Mouse (Mus musculus): ENCODE results near the gene Gm28038. TPM values are rescaled to one million over a fixed set of nuclear protein-coding genes. Genes with fewer than 3 reads are reported as not detected.

Gene Gm28038
- polyA plus RNA-seq, 1 experiment from 2014 or later = not detected

GRCm38 (mm10) chr2:30309351-30309750 lies 28.5 kb downstream of the Gm28038 start:
- H3K4me1 ChIP-seq = no peaks in the 10 kb centered on the region
- WGBS = 92% methylated on average over 3 of the region's 3 CpGs
- H3K4me2 ChIP-seq = no peak overlapping the region
- no peak for ATAC-seq (ENCODE audit: insufficient number of reproducible peaks, low FRiP score, low TSS enrichment, low read depth)
- peaks cover 95% of the 10 kb centered on the region for H3K36me3 ChIP-seq
- no peak overlapping the region for H3K4me3 ChIP-seq
- H3K27me3 ChIP-seq = no peaks in the 10 kb centered on the region
- no peak overlapping the region for H3K27ac ChIP-seq
- no peaks in the 10 kb centered on the region for H3K9me3 ChIP-seq
- H3K9ac ChIP-seq = no peak overlapping the region

GRCm38 (mm10) chr2:30311481-30311880 lies 30.6 kb downstream of the Gm28038 start:
- Histone ChIP-seq H3K9me3 (no peaks in the 10 kb centered on the region), H3K4me1 (no peaks in the 10 kb centered on the region), H3K4me3 (no peak overlapping the region), H3K27me3 (no peaks in the 10 kb centered on the region), H3K36me3 (peaks cover 96% of the 10 kb centered on the region), H3K27ac (no peak overlapping the region), H3K9ac (no peak overlapping the region), H3K4me2 (no peak overlapping the region)
- no peak for ATAC-seq (ENCODE audit: insufficient number of reproducible peaks, low FRiP score, low TSS enrichment, low read depth)
- WGBS = 87% methylated on average over 2 of the region's 2 CpGs

GRCm38 (mm10) chr2:30316136-30316535 lies 35.3 kb downstream of the Gm28038 start:
- H3K9me3 ChIP-seq = no peaks in the 10 kb centered on the region
- H3K36me3 ChIP-seq = peaks cover 85% of the 10 kb centered on the region
- no peak overlapping the region for H3K9ac ChIP-seq
- no peaks in the 10 kb centered on the region for H3K27me3 ChIP-seq
- H3K4me2 ChIP-seq = no peak overlapping the region
- ATAC-seq (ENCODE audit: insufficient number of reproducible peaks, low FRiP score, low TSS enrichment, low read depth) = no peak
- H3K4me1 ChIP-seq = no peaks in the 10 kb centered on the region
- H3K4me3 ChIP-seq = no peak overlapping the region
- H3K27ac ChIP-seq = no peak overlapping the region
- 90% methylated on average over 4 of the region's 4 CpGs for WGBS

GRCm38 (mm10) chr2:30316955-30317354 lies 36.1 kb downstream of the Gm28038 start:
- WGBS = 93% methylated on average over 5 of the region's 5 CpGs
- no peak overlapping the region for H3K4me3 ChIP-seq

GRCm38 (mm10) chr2:30319260-30319659 lies 38.4 kb downstream of the Gm28038 start:
- 88% methylated on average over 4 of the region's 4 CpGs for WGBS
- ATAC-seq (ENCODE audit: insufficient number of reproducible peaks, low FRiP score, low TSS enrichment, low read depth) = no peak
- peaks cover 86% of the 10 kb centered on the region for H3K36me3 ChIP-seq

More at GRCm38 (mm10) chr2:30316955-30317354, 36.1 kb downstream of the Gm28038 start:
- no peak for ATAC-seq (ENCODE audit: insufficient number of reproducible peaks, low FRiP score, low TSS enrichment, low read depth)
- peaks cover 86% of the 10 kb centered on the region for H3K36me3 ChIP-seq
- no peak overlapping the region for H3K9ac ChIP-seq
- H3K4me2 ChIP-seq = no peak overlapping the region
- no peaks in the 10 kb centered on the region for H3K27me3 ChIP-seq
- no peaks in the 10 kb centered on the region for H3K9me3 ChIP-seq
- H3K4me1 ChIP-seq = no peaks in the 10 kb centered on the region
- no peak overlapping the region for H3K27ac ChIP-seq

GRCm38 (mm10) chr2:30323111-30323510 lies 42.3 kb downstream of the Gm28038 start:
- 91% methylated on average over 7 of the region's 7 CpGs for WGBS
- Histone ChIP-seq H3K9me3 (no peaks in the 10 kb centered on the region), H3K4me3 (no peak overlapping the region), H3K4me1 (no peaks in the 10 kb centered on the region), H3K27ac (no peak overlapping the region), H3K4me2 (no peak overlapping the region), H3K36me3 (peaks cover 87% of the 10 kb centered on the region), H3K9ac (no peak overlapping the region), H3K27me3 (no peaks in the 10 kb centered on the region)
- ATAC-seq (ENCODE audit: insufficient number of reproducible peaks, low FRiP score, low TSS enrichment, low read depth) = no peak

More at GRCm38 (mm10) chr2:30319260-30319659, 38.4 kb downstream of the Gm28038 start:
- Histone ChIP-seq H3K9ac (no peak overlapping the region), H3K9me3 (no peaks in the 10 kb centered on the region), H3K4me1 (no peaks in the 10 kb centered on the region), H3K27ac (no peak overlapping the region), H3K27me3 (no peaks in the 10 kb centered on the region), H3K4me3 (no peak overlapping the region), H3K4me2 (no peak overlapping the region)

- Histone ChIP-seq H3K4me1 (no peaks in the 10 kb centered on the region), H3K9me3 (no peaks in the 10 kb centered on the region), H3K27me3 (no peaks in the 10 kb centered on the region), H3K9ac (no peak overlapping the region), H3K36me3 (peaks cover 95% of the 10 kb centered on the region), H3K4me2 (no peak overlapping the region), H3K4me3 (no peak overlapping the region), H3K27ac (no peak overlapping the region)
- ATAC-seq (ENCODE audit: insufficient number of reproducible peaks, low FRiP score, low TSS enrichment, low read depth) = no peak
- whole genome bisulfite sequencing = 92% methylated on average over 5 of the region's 5 CpGs
These were observed 44.5 kb downstream of the Gm28038 start for GRCm38 (mm10) chr2:30325296-30325695.

- Histone ChIP-seq H3K4me1 (no peaks in the 10 kb centered on the region), H3K27me3 (no peaks in the 10 kb centered on the region), H3K4me2 (no peak overlapping the region), H3K4me3 (no peak overlapping the region), H3K36me3 (peaks cover 97% of the 10 kb centered on the region), H3K9ac (no peak overlapping the region), H3K9me3 (no peaks in the 10 kb centered on the region), H3K27ac (no peak overlapping the region)
- WGBS = 88% methylated on average over 7 of the region's 7 CpGs
- ATAC-seq (ENCODE audit: insufficient number of reproducible peaks, low FRiP score, low TSS enrichment, low read depth) = no peak
These were observed 46.4 kb downstream of the Gm28038 start for GRCm38 (mm10) chr2:30327276-30327675.

GRCm38 (mm10) chr2:30328791-30329190 lies 47.9 kb downstream of the Gm28038 start:
- Histone ChIP-seq H3K4me1 (no peaks in the 10 kb centered on the region), H3K9ac (no peak overlapping the region), H3K4me3 (no peak overlapping the region), H3K4me2 (no peak overlapping the region), H3K9me3 (no peaks in the 10 kb centered on the region), H3K27me3 (no peaks in the 10 kb centered on the region), H3K27ac (no peak overlapping the region), H3K36me3 (peaks cover 97% of the 10 kb centered on the region)
- WGBS = 87% methylated on average over 3 of the region's 3 CpGs
- no peak for ATAC-seq (ENCODE audit: insufficient number of reproducible peaks, low FRiP score, low TSS enrichment, low read depth)

- peaks cover 97% of the 10 kb centered on the region for H3K36me3 ChIP-seq
These were observed 54.5 kb downstream of the Gm28038 start for GRCm38 (mm10) chr2:30335324-30335723.

GRCm38 (mm10) chr2:30336174-30336915 lies 55.5 kb downstream of the Gm28038 start:
- Histone ChIP-seq H3K27ac (no peak overlapping the region), H3K4me2 (no peak overlapping the region), H3K9me3 (no peaks in the 10 kb centered on the region), H3K27me3 (no peaks in the 10 kb centered on the region), H3K36me3 (peaks cover 95% of the 10 kb centered on the region), H3K9ac (no peak overlapping the region), H3K4me3 (no peak overlapping the region), H3K4me1 (no peaks in the 10 kb centered on the region)
- ATAC-seq (ENCODE audit: insufficient number of reproducible peaks, low FRiP score, low TSS enrichment, low read depth) = no peak
- 81% methylated on average over 16 of the region's 16 CpGs for WGBS

More at GRCm38 (mm10) chr2:30335324-30335723, 54.5 kb downstream of the Gm28038 start:
- Histone ChIP-seq H3K4me3 (no peak overlapping the region), H3K4me1 (no peaks in the 10 kb centered on the region), H3K27ac (no peak overlapping the region), H3K9ac (no peak overlapping the region), H3K9me3 (no peaks in the 10 kb centered on the region), H3K4me2 (no peak overlapping the region), H3K27me3 (no peaks in the 10 kb centered on the region)
- no peak for ATAC-seq (ENCODE audit: insufficient number of reproducible peaks, low FRiP score, low TSS enrichment, low read depth)
- WGBS = 89% methylated on average over 2 of the region's 2 CpGs

GRCm38 (mm10) chr2:30337179-30337578 lies 56.3 kb downstream of the Gm28038 start:
- WGBS = 73% methylated on average over 12 of the region's 12 CpGs
- Histone ChIP-seq H3K9ac (no peak overlapping the region), H3K4me3 (no peak overlapping the region), H3K4me1 (no peaks in the 10 kb centered on the region), H3K4me2 (no peak overlapping the region), H3K27ac (no peak overlapping the region), H3K36me3 (peaks cover 95% of the 10 kb centered on the region), H3K9me3 (no peaks in the 10 kb centered on the region), H3K27me3 (no peaks in the 10 kb centered on the region)
- ATAC-seq (ENCODE audit: insufficient number of reproducible peaks, low FRiP score, low TSS enrichment, low read depth) = no peak

Data from limb, embryonic 15.5 days (tissue).